ENCODE assay signal across 18 mouse cellular contexts in genomic region chr14:29313431-29313830, GRCm38 (mm10).
"Had no signal": no experiment of that assay in that cellular context is flagged by ENCODE, and none has a peak within 500 bp of the region (broad histone marks: within the 10 kb centered on the region; RNA-seq: fewer than 3 reads in every experiment).

No protein-coding gene starts in this region.

- H3K27ac ChIP-seq: midbrain, embryonic 10.5 days; midbrain, embryonic 12.5 days; neural tube, embryonic 13.5 days; neural tube, embryonic 15.5 days had no signal

- DNase-seq: lung, embryonic 14.5 days; lung, postnatal 10 days; lung, postnatal 4 days; midbrain, embryonic 14.5 days; retina, postnatal 1 day; right cerebral cortex, adult 18-20 months; right cerebral cortex, postnatal 25 days; right cerebral cortex, postnatal 4 days; spleen, adult 18-20 months; thymus, adult 18-20 months; thymus, postnatal 14 days; thymus, postnatal 36 days had no signal

- H3K4me3 ChIP-seq: midbrain, embryonic 10.5 days; midbrain, embryonic 12.5 days; myocyte; neural tube, embryonic 13.5 days; neural tube, embryonic 15.5 days had no signal

- H3K27me3 ChIP-seq: midbrain, embryonic 12.5 days; neural tube, embryonic 13.5 days; neural tube, embryonic 15.5 days had no signal

- H3K9me3 ChIP-seq: midbrain, embryonic 10.5 days; midbrain, embryonic 12.5 days; neural tube, embryonic 13.5 days; neural tube, embryonic 15.5 days had no signal

- H3K4me2 ChIP-seq: lung, embryonic 14.5 days; midbrain, embryonic 12.5 days; neural tube, embryonic 13.5 days; neural tube, embryonic 15.5 days had no signal

- H3K4me1 ChIP-seq: midbrain, embryonic 12.5 days; neural tube, embryonic 13.5 days; neural tube, embryonic 15.5 days had no signal

- ATAC-seq: midbrain, embryonic 16.5 days had no signal

- H3K9ac ChIP-seq: lung, embryonic 14.5 days; midbrain, embryonic 12.5 days; neural tube, embryonic 13.5 days; neural tube, embryonic 15.5 days had no signal

- H3K36me3 ChIP-seq: midbrain, embryonic 10.5 days; midbrain, embryonic 12.5 days; neural tube, embryonic 13.5 days; neural tube, embryonic 15.5 days had no signal
